Mouse (Mus musculus) brain, embryonic 14.5 days (tissue): ENCODE measurements at regions not wholly inside any gene's neighbourhood (a gene's known extent, or its start where the extent isn't known, plus 50 kb on each side); places are given as distances from the start of the nearest gene placed in this dataset.

ENCODE experiments used
- CTCF ChIP-seq: fragments of 200-500 bp; IDR thresholded peaks from 2 replicates; pipeline ENCODE4 v1.5.1; 2012; ENCODE audit warnings: inconsistent platforms, mild to moderate bottlenecking, moderate library complexity, borderline replicate concordance; ENCODE audit not compliant: insufficient read depth, insufficient read length; ENCODE audit errors: extremely low read depth
- POLR2A ChIP-seq: fragments of 200-500 bp; IDR thresholded peaks from 2 replicates; pipeline ENCODE4 v1.6.1; 2012; ENCODE audit warnings: mild to moderate bottlenecking, inconsistent platforms, borderline replicate concordance; ENCODE audit not compliant: poor library complexity, insufficient read depth, insufficient read length, severe bottlenecking; ENCODE audit errors: extremely low read depth

GRCm38 (mm10) chr13:85359621-85360020, 70.7 kb upstream of the Rasa1 start:
- TF ChIP-seq POLR2A (no peak), CTCF (no peak)
